Comparison of ENCODE assay signal across 15 mouse cellular contexts in genomic region chr5:36554496-36554895, GRCm38 (mm10). TPM values are rescaled to one million over a fixed set of nuclear protein-coding genes. Genes with fewer than 3 reads are reported as not detected.
A peak's percentile ranks its signal among the peaks of the same experiment; 100 is the strongest.
DNase-seq lines count a peak whose midpoint lies in the region; ATAC-seq lines count a peak whose summit lies in the region.
"Had no signal": no experiment of that assay in that cellular context is flagged by ENCODE, and none has a peak within 500 bp of the region (broad histone marks: within the 10 kb centered on the region; RNA-seq: fewer than 3 reads in every experiment).

No protein-coding gene starts in this region.

- H3K27me3 ChIP-seq in heart, embryonic 11.5 days (ENCODE audit: control insufficient read depth, insufficient read depth, low read length), result no peaks in the 10 kb centered on the region
- H3K27me3 ChIP-seq in limb, embryonic 13.5 days, result no peaks in the 10 kb centered on the region
- H3K27me3 ChIP-seq in limb, embryonic 10.5 days (ENCODE audit: low read depth, poor library complexity, severe bottlenecking), result no peaks in the 10 kb centered on the region
- H3K27me3 ChIP-seq in embryonic facial prominence, embryonic 15.5 days, result no peaks in the 10 kb centered on the region
- H3K27me3 ChIP-seq in stomach, embryonic 16.5 days (ENCODE audit: control insufficient read depth, insufficient read depth, low read length), result no peaks in the 10 kb centered on the region
- H3K27me3 ChIP-seq: liver, embryonic 12.5 days; midbrain, embryonic 12.5 days had no signal

- DNase-seq in heart, postnatal 14 days, result no peak
- no peak for DNase-seq in limb, embryonic 10.5 days (ENCODE audit: low spot score)
- no peak for DNase-seq in layer of hippocampus, adult 9-11 months
- no peak for DNase-seq in ovary, postnatal 36 days (ENCODE audit: low spot score)
- DNase-seq: cerebellum, adult 11 months; cerebellum, postnatal 36 days; gastrocnemius, adult 2 months; right cerebral cortex, postnatal 14 days had no signal

- peaks cover 24% of the 10 kb centered on the region for H3K4me1 ChIP-seq in heart, embryonic 11.5 days (ENCODE audit: control insufficient read depth, insufficient read depth, low read length)
- H3K4me1 ChIP-seq in limb, embryonic 13.5 days, result peaks cover 40% of the 10 kb centered on the region
- no peaks in the 10 kb centered on the region for H3K4me1 ChIP-seq in limb, embryonic 10.5 days
- H3K4me1 ChIP-seq in embryonic facial prominence, embryonic 15.5 days, result peaks cover 25% of the 10 kb centered on the region
- peaks cover 11% of the 10 kb centered on the region; the same call in 1 of the 2 replicates for H3K4me1 ChIP-seq in stomach, embryonic 16.5 days (ENCODE audit: control insufficient read depth, insufficient read depth, low read length)

- no peaks in the 10 kb centered on the region for H3K36me3 ChIP-seq in heart, embryonic 11.5 days (ENCODE audit: control insufficient read depth, insufficient read depth, low read length)
- no peaks in the 10 kb centered on the region for H3K36me3 ChIP-seq in limb, embryonic 13.5 days
- H3K36me3 ChIP-seq in limb, embryonic 10.5 days, result no peaks in the 10 kb centered on the region
- no peaks in the 10 kb centered on the region for H3K36me3 ChIP-seq in embryonic facial prominence, embryonic 15.5 days
- H3K36me3 ChIP-seq in stomach, embryonic 16.5 days (ENCODE audit: control insufficient read depth, insufficient read depth, low read length), result no peaks in the 10 kb centered on the region
- H3K36me3 ChIP-seq: liver, embryonic 12.5 days; midbrain, embryonic 12.5 days had no signal

- no peak overlapping the region for H3K4me3 ChIP-seq in heart, embryonic 11.5 days (ENCODE audit: low read depth, low read length)
- no peak overlapping the region for H3K4me3 ChIP-seq in limb, embryonic 13.5 days
- H3K4me3 ChIP-seq in limb, embryonic 10.5 days, result no peak overlapping the region
- H3K4me3 ChIP-seq in embryonic facial prominence, embryonic 15.5 days (replicated peaks), result no peak overlapping the region
- H3K4me3 ChIP-seq in stomach, embryonic 16.5 days (replicated peaks; ENCODE audit: low read length), result no peak overlapping the region
- H3K4me3 ChIP-seq: gastrocnemius, adult 2 months; liver, embryonic 12.5 days; midbrain, embryonic 12.5 days had no signal

- no peak overlapping the region for H3K9ac ChIP-seq in heart, embryonic 11.5 days (ENCODE audit: low read depth, low read length)
- H3K9ac ChIP-seq in limb, embryonic 13.5 days, result no peak overlapping the region
- no peak overlapping the region for H3K9ac ChIP-seq in embryonic facial prominence, embryonic 15.5 days
- no peak overlapping the region for H3K9ac ChIP-seq in stomach, embryonic 16.5 days (ENCODE audit: low read length)
- H3K9ac ChIP-seq: liver, embryonic 12.5 days; midbrain, embryonic 12.5 days had no signal

- no peak for ATAC-seq in heart, embryonic 11.5 days (replicated peaks; ENCODE audit: insufficient number of reproducible peaks, low FRiP score, low TSS enrichment)
- no peak for ATAC-seq in limb, embryonic 13.5 days (ENCODE audit: low FRiP score, low read depth)
- ATAC-seq in embryonic facial prominence, embryonic 15.5 days (ENCODE audit: insufficient number of reproducible peaks, low FRiP score, low TSS enrichment, low read depth), result no peak
- no peak for ATAC-seq in stomach, embryonic 16.5 days (ENCODE audit: insufficient read depth, low FRiP score)
- ATAC-seq: forebrain, embryonic 16.5 days; liver, embryonic 12.5 days had no signal

- peak overlapping the region; percentile 18; the same call in 1 of the 2 replicates for H3K4me2 ChIP-seq in heart, embryonic 11.5 days
- H3K4me2 ChIP-seq in limb, embryonic 13.5 days (replicated peaks), result no peak overlapping the region
- no peak overlapping the region for H3K4me2 ChIP-seq in embryonic facial prominence, embryonic 15.5 days (replicated peaks)
- H3K4me2 ChIP-seq in stomach, embryonic 16.5 days (ENCODE audit: low read depth, low read length), result no peak overlapping the region
- H3K4me2 ChIP-seq: liver, embryonic 12.5 days; midbrain, embryonic 12.5 days had no signal

- 48% methylated on average over 5 of the region's 5 CpGs for WGBS in heart, embryonic 11.5 days (ENCODE audit: insufficient replicate concordance)
- WGBS in limb, embryonic 13.5 days, result 36% methylated on average over 5 of the region's 5 CpGs
- WGBS in limb, embryonic 10.5 days, result 79% methylated on average over 5 of the region's 5 CpGs
- 31% methylated on average over 5 of the region's 5 CpGs for WGBS in embryonic facial prominence, embryonic 15.5 days
- WGBS in stomach, embryonic 16.5 days, result 42% methylated on average over 5 of the region's 5 CpGs

- H3K9me3 ChIP-seq in heart, embryonic 11.5 days (replicated peaks; ENCODE audit: control insufficient read depth, low read length), result no peaks in the 10 kb centered on the region
- no peaks in the 10 kb centered on the region for H3K9me3 ChIP-seq in limb, embryonic 13.5 days
- H3K9me3 ChIP-seq in limb, embryonic 10.5 days (replicated peaks), result no peaks in the 10 kb centered on the region
- no peaks in the 10 kb centered on the region for H3K9me3 ChIP-seq in embryonic facial prominence, embryonic 15.5 days (replicated peaks)
- H3K9me3 ChIP-seq in stomach, embryonic 16.5 days (replicated peaks; ENCODE audit: control insufficient read depth, low read length), result no peaks in the 10 kb centered on the region
- H3K9me3 ChIP-seq: liver, embryonic 12.5 days; midbrain, embryonic 12.5 days had no signal

- intact Hi-C loops in heart, postnatal 14 days (cut with DNase I), result no loop called here

- peak overlapping the region; percentile 68 for H3K27ac ChIP-seq in heart, embryonic 11.5 days (ENCODE audit: low read depth, low read length)
- peak overlapping the region; percentile 0; the same call in 1 of the 2 replicates for H3K27ac ChIP-seq in limb, embryonic 13.5 days
- H3K27ac ChIP-seq in limb, embryonic 10.5 days, result no peak overlapping the region
- H3K27ac ChIP-seq in embryonic facial prominence, embryonic 15.5 days (replicated peaks), result peak overlapping the region; percentile 56; the same call in 1 of the 2 replicates
- 0 out of 2 replicates have a peak overlapping the region, but pooled peaks have one; percentile 9 for H3K27ac ChIP-seq in stomach, embryonic 16.5 days (ENCODE audit: low read length)
- H3K27ac ChIP-seq: gastrocnemius, adult 2 months; liver, embryonic 12.5 days; midbrain, embryonic 12.5 days had no signal

RNA-seq across cellular contexts. Expression of gene Tbc1d14, which starts 38.6 kb away (rescaled TPM):
- polyA plus RNA-seq in heart, embryonic 11.5 days (2014; fragmentation: Nextera tagmentation; extraction: Ambion mirVana), result 19.8 and 22.6 TPM in 2 replicates
- total RNA-seq in heart, postnatal 14 days (2021), result 10 to 100 TPM; 14.5 to 17.0 TPM
- polyA plus RNA-seq in limb, embryonic 13.5 days (2015; fragmentation: Nextera tagmentation; extraction: Ambion mirVana), result 38.1 and 38.2 TPM in 2 replicates
- polyA plus RNA-seq in limb, embryonic 10.5 days (2016; fragmentation: Nextera tagmentation; extraction: Ambion mirVana), result 32.0 and 38.2 TPM in 2 replicates
- 40.3 and 41.3 TPM in 2 replicates for polyA plus RNA-seq in embryonic facial prominence, embryonic 15.5 days (2015; fragmentation: Nextera tagmentation; extraction: Ambion mirVana)
- 39.5 and 43.6 TPM in 2 replicates for polyA plus RNA-seq in stomach, embryonic 16.5 days (2015; fragmentation: Nextera tagmentation; extraction: Ambion mirVana)
